Mouse (Mus musculus) kidney, embryonic 15.5 days (tissue): Measurements from ENCODE around the gene Cep128. TPM values are rescaled to one million over a fixed set of nuclear protein-coding genes. Genes with fewer than 3 reads are reported as not detected.
"Not testable (repeated sequence)": the region's sequence is repeated elsewhere in the genome, so short reads cannot be mapped to it uniquely, and the experiment has no call there.

Experiments used
- ATAC-seq: fragments of 200-750 bp; cut with Nextera tagmentation; replicated peaks from 2 replicates; pipeline ENCODE4 v1.8.0; 2017; ENCODE audit warnings: moderate TSS enrichment; ENCODE audit not compliant: low FRiP score
- H3K27ac ChIP-seq: fragments of 300-500 bp; sonication (generic); 2 replicates; pipeline ENCODE4 v1.5.1; 2015; ENCODE audit warnings: mild to moderate bottlenecking, inconsistent platforms
- H3K27me3 ChIP-seq: fragments of 300-500 bp; sonication (generic); 2 replicates; pipeline ENCODE4 v1.6.1; 2015; ENCODE audit warnings: inconsistent platforms
- H3K36me3 ChIP-seq: fragments of 300-500 bp; sonication (generic); 2 replicates; pipeline ENCODE4 v1.6.1; 2015; ENCODE audit warnings: inconsistent platforms
- H3K4me1 ChIP-seq: fragments of 300-500 bp; sonication (generic); 2 replicates; pipeline ENCODE4 v1.6.1; 2015; ENCODE audit warnings: inconsistent platforms
- H3K4me2 ChIP-seq: fragments of 300-500 bp; sonication (generic); 2 replicates; pipeline ENCODE4 v1.6.1; 2015; ENCODE audit warnings: moderate library complexity, mild to moderate bottlenecking, inconsistent platforms
- H3K4me3 ChIP-seq: fragments of 300-500 bp; sonication (generic); replicated peaks from 2 replicates; pipeline ENCODE4 v1.5.1; 2015; ENCODE audit warnings: mild to moderate bottlenecking, inconsistent platforms
- H3K9ac ChIP-seq: fragments of 300-500 bp; sonication (generic); 2 replicates; pipeline ENCODE4 v1.6.1; 2015; ENCODE audit warnings: mild to moderate bottlenecking, inconsistent platforms
- H3K9me3 ChIP-seq: fragments of 300-500 bp; sonication (generic); replicated peaks from 2 replicates; pipeline ENCODE4 v1.6.1; 2016; ENCODE audit warnings: inconsistent platforms
- WGBS: fragments of 180-500 bp; shearing (Covaris S2); methylation state at CpG from one replicate; pipeline ENCODE4 v1.1.7; 2015; ENCODE audit warnings: mixed read lengths; 5-methylcytosine and 5-hydroxymethylcytosine counted together
- microRNA-seq: library from miRNA; unstranded; fragments of <30 nt; microRNA quantifications from one replicate; pipeline ENCODE4, GENCODE M21; 2016
- polyA plus RNA-seq: library from polyadenylated mRNA; unstranded; fragments of >200 nt; fragmentation: Nextera tagmentation; extraction: Ambion mirVana; gene quantifications from 2 replicates; pipeline ENCODE4 v1.2.1, GENCODE M21; 2015

Gene Cep128
- polyA plus RNA-seq, 1 experiment from 2014 or later: 8.9 TPM

- no peaks in the 10 kb centered on the region for H3K36me3 ChIP-seq
- H3K4me3 ChIP-seq: no peak overlapping the region
- WGBS: 87% methylated on average over 6 of the region's 6 CpGs
- no peak for ATAC-seq
- no peak overlapping the region for H3K4me2 ChIP-seq
- no peaks in the 10 kb centered on the region for H3K9me3 ChIP-seq
- no peaks in the 10 kb centered on the region for H3K27me3 ChIP-seq
- H3K9ac ChIP-seq: no peak overlapping the region
- no peak overlapping the region for H3K27ac ChIP-seq
- no peaks in the 10 kb centered on the region for H3K4me1 ChIP-seq
Measured at GRCm38 (mm10) chr12:90987259-90987658, 396.9 kb downstream of the Cep128 start.

DNA sequence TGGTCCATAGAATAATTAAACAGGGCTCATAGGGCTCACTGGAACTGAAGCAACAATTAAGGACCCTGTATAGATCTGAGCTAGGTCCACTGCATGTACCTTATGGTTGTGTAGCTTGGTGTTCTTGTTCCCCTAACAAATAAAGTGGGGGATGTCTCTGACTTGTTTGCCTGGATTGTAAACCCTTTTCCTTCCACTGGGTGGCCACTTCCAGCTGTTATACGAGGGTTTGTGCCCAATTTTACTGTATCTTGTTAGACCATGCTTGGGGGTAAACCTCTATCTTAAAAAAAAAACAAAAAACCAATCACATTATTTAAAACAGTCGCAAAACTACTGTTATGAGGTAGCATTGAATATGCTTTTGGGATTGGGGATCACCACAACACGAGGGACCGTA, 402.2 kb downstream of the Cep128 start:
- Histone ChIP-seq H3K9me3 (no peaks in the 10 kb centered on the region), H3K27ac (no peak overlapping the region), H3K36me3 (no peaks in the 10 kb centered on the region), H3K4me3 (no peak overlapping the region), H3K4me2 (no peak overlapping the region), H3K27me3 (no peaks in the 10 kb centered on the region), H3K9ac (no peak overlapping the region), H3K4me1 (no peaks in the 10 kb centered on the region)
- no peak for ATAC-seq
- 90% methylated on average over 4 of the region's 4 CpGs for WGBS

DNA sequence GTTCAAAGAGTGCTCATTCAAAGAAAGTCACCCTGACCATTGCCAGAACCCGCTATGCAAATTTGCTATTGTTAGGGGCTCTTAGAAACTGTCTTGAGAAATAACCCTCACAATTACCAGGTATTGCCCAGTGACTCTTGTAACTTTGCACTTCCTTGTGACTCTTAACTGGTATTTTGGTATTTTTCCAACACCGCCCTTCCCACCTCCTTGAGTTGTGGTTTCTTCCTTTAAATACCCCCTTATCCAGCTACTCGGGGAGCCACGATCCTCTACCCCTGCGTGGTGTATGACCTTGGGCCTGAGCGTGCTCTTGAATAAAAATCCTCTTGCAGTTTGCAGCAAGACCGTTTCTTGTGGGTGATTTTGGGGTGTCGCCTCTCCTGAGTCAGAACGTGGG, 407.8 kb downstream of the Cep128 start:
- H3K4me2 ChIP-seq, ATAC-seq: not testable (repeated sequence)
- 91% methylated on average over 9 of the region's 9 CpGs for WGBS

GRCm38 (mm10) chr12:90975429-90975828, 408.8 kb downstream of the Cep128 start:
- Histone ChIP-seq H3K4me3 (no peak overlapping the region), H3K4me1 (no peaks in the 10 kb centered on the region), H3K36me3 (no peaks in the 10 kb centered on the region), H3K27ac (no peak overlapping the region), H3K27me3 (no peaks in the 10 kb centered on the region), H3K9me3 (no peaks in the 10 kb centered on the region), H3K9ac (no peak overlapping the region), H3K4me2 (no peak overlapping the region)
- 31% methylated on average over 2 of the region's 2 CpGs for WGBS
- no peak for ATAC-seq

More for the DNA sequence above, 407.8 kb downstream of the Cep128 start:
- H3K9me3 ChIP-seq, H3K36me3 ChIP-seq, H3K27me3 ChIP-seq, H3K4me1 ChIP-seq, H3K27ac ChIP-seq, H3K9ac ChIP-seq, H3K4me3 ChIP-seq: not testable (repeated sequence)

DNA sequence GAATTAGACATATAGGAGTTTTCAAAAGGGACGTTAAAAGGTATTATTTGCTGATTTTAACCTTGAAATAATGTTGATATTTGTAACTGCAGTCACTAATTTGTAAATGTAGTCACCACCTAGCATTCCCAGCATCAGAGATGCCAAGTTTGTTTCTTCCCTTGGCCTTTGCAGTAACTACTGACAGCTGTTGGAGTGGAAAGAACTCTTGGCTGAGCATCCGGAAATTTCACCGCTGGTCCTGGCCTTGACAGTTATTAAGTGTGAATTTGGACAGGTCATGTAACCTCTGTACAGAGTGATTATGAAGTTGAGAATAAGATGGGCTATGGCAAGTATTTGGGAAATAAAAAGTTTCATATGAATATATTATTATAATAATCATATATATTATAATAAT, 413.1 kb downstream of the Cep128 start:
- H3K9ac ChIP-seq: no peak overlapping the region
- WGBS: 89% methylated on average over 3 of the region's 3 CpGs
- no peak overlapping the region for H3K4me2 ChIP-seq
- no peaks in the 10 kb centered on the region for H3K36me3 ChIP-seq
- ATAC-seq: no peak
- no peak overlapping the region for H3K4me3 ChIP-seq
- no peak overlapping the region for H3K27ac ChIP-seq
- no peaks in the 10 kb centered on the region for H3K27me3 ChIP-seq
- no peaks in the 10 kb centered on the region for H3K4me1 ChIP-seq
- H3K9me3 ChIP-seq: no peaks in the 10 kb centered on the region

GRCm38 (mm10) chr12:90961386-90962017, 422.7 kb downstream of the Cep128 start:
- no peak overlapping the region for H3K27ac ChIP-seq
- H3K27me3 ChIP-seq: no peaks in the 10 kb centered on the region
- 91% methylated on average over 5 of the region's 5 CpGs for WGBS
- ATAC-seq: no peak
- no peak overlapping the region for H3K4me3 ChIP-seq
- no peak overlapping the region for H3K9ac ChIP-seq
- H3K9me3 ChIP-seq: no peaks in the 10 kb centered on the region
- no peaks in the 10 kb centered on the region for H3K36me3 ChIP-seq
- no peaks in the 10 kb centered on the region for H3K4me1 ChIP-seq
- no peak overlapping the region for H3K4me2 ChIP-seq

DNA sequence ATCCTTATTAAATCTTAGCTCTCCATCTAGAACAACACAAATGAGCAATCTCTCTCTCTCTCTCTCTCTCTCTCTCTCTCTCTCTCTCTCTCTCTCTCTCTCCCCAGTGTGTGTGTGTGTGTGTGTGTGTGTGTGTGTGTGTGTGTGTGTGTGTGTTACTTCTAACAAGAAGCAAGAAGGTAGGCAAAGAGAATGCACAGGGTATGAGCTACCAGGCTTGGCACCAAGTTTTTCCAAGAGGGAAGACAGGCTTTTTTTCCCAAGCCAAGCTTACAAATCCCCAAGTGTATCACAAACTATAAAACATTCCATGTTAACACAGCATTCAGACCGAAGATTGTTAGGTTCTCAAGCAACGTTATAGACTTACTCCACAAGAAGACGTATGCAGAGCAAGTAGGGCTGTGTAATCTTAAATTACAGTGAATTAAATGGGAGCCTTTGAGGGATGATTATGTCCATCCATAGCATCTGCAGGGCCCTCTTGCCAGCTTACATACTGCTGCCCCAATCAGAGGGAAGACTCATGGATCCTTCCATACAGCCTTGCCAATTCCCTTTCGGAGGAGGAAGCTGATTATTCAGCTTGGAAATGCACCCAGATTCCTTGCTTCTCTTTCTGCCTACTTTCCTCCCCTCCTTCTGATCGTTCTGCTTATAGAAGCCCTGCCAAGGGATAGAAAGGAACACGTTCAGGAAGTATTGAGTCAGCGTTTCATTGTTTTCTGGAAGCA, 429.3 kb downstream of the Cep128 start:
- no peak overlapping the region for H3K27ac ChIP-seq
- no peak overlapping the region for H3K4me2 ChIP-seq
- 74% methylated on average over 7 of the region's 7 CpGs for WGBS
- no peaks in the 10 kb centered on the region for H3K36me3 ChIP-seq
- H3K4me1 ChIP-seq: no peaks in the 10 kb centered on the region
- no peak overlapping the region for H3K4me3 ChIP-seq
- no peaks in the 10 kb centered on the region for H3K9me3 ChIP-seq
- no peak for ATAC-seq
- no peaks in the 10 kb centered on the region for H3K27me3 ChIP-seq
- H3K9ac ChIP-seq: no peak overlapping the region

Small RNA genes lying within 50 kb of the gene (microRNA-seq; reads per million reads assigned to microRNA genes)
- not detected for gene Gm44370

Other genes starting within 250 kb of the Cep128 start
- gene Tshr, start 154 bp upstream of the Cep128 start, polyA plus RNA-seq: 0.62 and 0.99 TPM in 2 replicates
- 46.6 and 50.0 TPM in 2 replicates for gene Gtf2a1, start 206.1 kb upstream of the Cep128 start, polyA plus RNA-seq